Mouse (Mus musculus) C2C12 (cell line): ENCODE measurements around the gene Ffar2. TPM values are rescaled to one million over a fixed set of nuclear protein-coding genes. Genes with fewer than 3 reads are reported as not detected.

ENCODE experiments used
- H3K27me3 ChIP-seq: one replicate; pipeline ENCODE4 v1.6.1; 2011; ENCODE audit not compliant: control insufficient read depth, insufficient read depth, insufficient read length
- H3K36me3 ChIP-seq: one replicate; pipeline ENCODE4 v1.6.1; 2011; ENCODE audit not compliant: control insufficient read depth, insufficient read depth
- H3K4me3 ChIP-seq: one replicate; pipeline ENCODE4 v1.5.1; 2011; ENCODE audit warnings: mild to moderate bottlenecking, control low read depth; ENCODE audit not compliant: poor library complexity, insufficient read depth, severe bottlenecking
- H3K79me2 ChIP-seq: one replicate; pipeline ENCODE4 v1.6.1; 2011; ENCODE audit not compliant: control insufficient read depth, insufficient read depth
- H3K79me3 ChIP-seq: one replicate; pipeline ENCODE4 v1.6.1; 2011; ENCODE audit warnings: low read depth, control low read depth
- H3ac ChIP-seq: one replicate; pipeline ENCODE3; 2011; ENCODE audit warnings: low read depth; ENCODE audit not compliant: control insufficient read depth, insufficient read length
- CEBPB ChIP-seq: IDR thresholded peaks from one replicate; pipeline ENCODE4 v1.6.1; 2011; ENCODE audit warnings: low read depth, mild to moderate bottlenecking, control low read depth, moderate library complexity
- CTCF ChIP-seq: IDR thresholded peaks from one replicate; pipeline ENCODE4 v1.5.1; 2011; ENCODE audit not compliant: control insufficient read depth, insufficient read depth, insufficient read length
- FOSL1 ChIP-seq: IDR thresholded peaks from one replicate; pipeline ENCODE4 v1.8.0; 2011; ENCODE audit warnings: mild to moderate bottlenecking, low read length; ENCODE audit not compliant: poor library complexity, insufficient read depth, severe bottlenecking
- MAX ChIP-seq: IDR thresholded peaks from one replicate; pipeline ENCODE4 v1.6.1; 2011; ENCODE audit warnings: mild to moderate bottlenecking, control low read depth
- MYOD1 ChIP-seq: IDR thresholded peaks from one replicate; pipeline ENCODE4 v1.6.1; 2011; ENCODE audit warnings: low read depth; ENCODE audit not compliant: control insufficient read depth, insufficient read length
- MYOG ChIP-seq: IDR thresholded peaks from one replicate; pipeline ENCODE4 v1.6.1; 2011; ENCODE audit not compliant: control insufficient read depth, insufficient read length; ENCODE audit errors: extremely low read depth
- USF1 ChIP-seq: IDR thresholded peaks from one replicate; pipeline ENCODE4 v1.6.1; 2011; ENCODE audit warnings: low read depth, mild to moderate bottlenecking, control low read depth, moderate library complexity
- polyA plus RNA-seq: library from polyadenylated mRNA; unstranded; fragments of >200 nt; fragmentation: generic; extraction: Trizol; gene quantifications from one replicate; pipeline ENCODE4 v1.2.1, GENCODE M21; 2012; ENCODE audit warnings: missing spikeins

Ffar2 gene
- polyA plus RNA-seq, 1 experiment, result not detected

GRCm38 (mm10) chr7:30790141-30790540 is 33.4 kb downstream of the Ffar2 start:
- no peak for TF ChIP-seq FOSL1
- TF ChIP-seq MYOG, result no peak
- TF ChIP-seq CTCF, result no peak
- TF ChIP-seq CEBPB, result no peak
- no peak for TF ChIP-seq MAX
- no peak for TF ChIP-seq MYOD1
- TF ChIP-seq USF1, result no peak
- H3K36me3 ChIP-seq, result no peaks in the 10 kb centered on the region
- no peak overlapping the region for H3K4me3 ChIP-seq
- no peak overlapping the region for H3ac ChIP-seq
- H3K79me3 ChIP-seq, result no peaks in the 10 kb centered on the region
- no peaks in the 10 kb centered on the region for H3K79me2 ChIP-seq
- H3K27me3 ChIP-seq, result peaks cover 15% of the 10 kb centered on the region

- no peaks in the 10 kb centered on the region for H3K79me3 ChIP-seq
- no peak within 1 kb of the TSS for H3K4me3 ChIP-seq
- no peak within 1 kb of the TSS for H3ac ChIP-seq
- H3K79me2 ChIP-seq, result no peaks in the 10 kb centered on the region
- TF ChIP-seq FOSL1, result no peak
- TF ChIP-seq USF1, result no peak
- TF ChIP-seq MAX, result no peak
- no peak for TF ChIP-seq CEBPB
- TF ChIP-seq MYOG, result no peak
- TF ChIP-seq MYOD1, result no peak
- TF ChIP-seq CTCF, result no peak
- H3K27me3 ChIP-seq, result peaks cover 22% of the 10 kb centered on the region
- H3K36me3 ChIP-seq, result no peaks in the 10 kb centered on the region
Measured at GRCm38 (mm10) chr7:30787377-30788022, 36.1 kb downstream of the Ffar2 start, which contains the start of gene Krtdap. Krtdap (plus strand) TSS chr7:30787896.

GRCm38 (mm10) chr7:30785721-30786546 is 37.6 kb downstream of the Ffar2 start:
- no peak for TF ChIP-seq FOSL1
- no peak for TF ChIP-seq MAX
- no peak for TF ChIP-seq USF1
- no peak for TF ChIP-seq MYOG
- TF ChIP-seq CTCF, result no peak
- TF ChIP-seq MYOD1, result no peak
- no peak for TF ChIP-seq CEBPB
- no peak overlapping the region for H3K4me3 ChIP-seq
- H3K79me3 ChIP-seq, result no peaks in the 10 kb centered on the region
- no peaks in the 10 kb centered on the region for H3K79me2 ChIP-seq
- H3ac ChIP-seq, result no peak overlapping the region
- no peaks in the 10 kb centered on the region for H3K36me3 ChIP-seq
- peaks cover 22% of the 10 kb centered on the region for H3K27me3 ChIP-seq

GRCm38 (mm10) chr7:30785154-30785553 is 38.4 kb downstream of the Ffar2 start:
- TF ChIP-seq MYOG (no peak), USF1 (no peak), MAX (no peak), FOSL1 (no peak), MYOD1 (no peak), CTCF (no peak), CEBPB (no peak)
- Histone ChIP-seq H3K27me3 (peaks cover 22% of the 10 kb centered on the region), H3K4me3 (no peak overlapping the region), H3ac (no peak overlapping the region), H3K36me3 (no peaks in the 10 kb centered on the region), H3K79me3 (no peaks in the 10 kb centered on the region), H3K79me2 (no peaks in the 10 kb centered on the region)

GRCm38 (mm10) chr7:30782658-30783057 is 40.9 kb downstream of the Ffar2 start:
- no peak for TF ChIP-seq MAX
- no peak for TF ChIP-seq CTCF
- no peak for TF ChIP-seq USF1
- Histone ChIP-seq H3K27me3 (peaks cover 18% of the 10 kb centered on the region), H3ac (no peak overlapping the region), H3K36me3 (no peaks in the 10 kb centered on the region), H3K79me2 (no peaks in the 10 kb centered on the region), H3K79me3 (no peaks in the 10 kb centered on the region), H3K4me3 (no peak overlapping the region)
